Mouse (Mus musculus): ENCODE measurements at regions not wholly inside any gene's neighbourhood (a gene's known extent, or its start where the extent isn't known, plus 50 kb on each side); places are given as distances from the start of the nearest gene placed in this dataset.

DNA sequence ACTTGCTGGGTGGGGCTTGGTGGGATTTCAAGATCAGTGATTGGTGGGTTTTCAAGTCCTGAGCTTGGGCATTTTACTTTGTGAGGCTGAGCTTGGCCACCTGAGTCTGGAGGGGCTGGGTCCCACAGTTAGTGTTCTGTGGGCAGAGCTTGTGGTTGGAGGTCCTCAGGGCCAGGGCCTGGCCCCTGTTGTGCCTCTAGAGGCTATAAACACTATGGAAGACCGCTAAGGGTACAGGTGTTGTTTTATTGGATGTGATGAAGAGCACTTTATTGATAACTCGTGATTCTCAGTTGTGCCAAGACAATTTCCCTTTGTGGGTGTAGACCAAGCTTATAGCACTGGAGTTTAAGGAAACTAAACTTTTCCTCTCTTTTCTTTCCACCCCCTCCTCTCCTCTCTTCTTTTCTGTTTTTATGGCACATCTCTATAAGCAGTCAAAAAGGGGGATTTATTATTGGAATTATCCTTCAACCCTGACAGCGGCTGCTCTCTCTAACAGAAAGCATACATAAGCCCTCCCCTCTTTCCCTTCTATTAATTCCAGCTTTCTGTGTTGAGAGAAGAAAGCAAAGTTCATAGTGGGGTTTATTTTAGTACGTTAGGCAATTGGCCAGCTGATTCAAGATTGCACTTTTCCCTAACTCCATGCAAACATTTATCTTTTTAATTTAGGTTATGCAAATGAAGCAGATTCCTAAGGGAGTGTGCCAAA is 332.0 kb upstream of the Rnaseh2b start:
- TF ChIP-seq POLR2A (IDR thresholded peaks at IDR 0.05; ENCODE audit: low read depth, low read length), result no peak
- TF ChIP-seq CTCF (IDR thresholded peaks at IDR 0.05; ENCODE audit: extremely low read depth, insufficient read length, insufficient replicate concordance, low read depth, low read length), result no peak

All from small intestine, adult 2 months (tissue).